Mouse (Mus musculus): ENCODE measurements around the gene Snapin.

DNA sequence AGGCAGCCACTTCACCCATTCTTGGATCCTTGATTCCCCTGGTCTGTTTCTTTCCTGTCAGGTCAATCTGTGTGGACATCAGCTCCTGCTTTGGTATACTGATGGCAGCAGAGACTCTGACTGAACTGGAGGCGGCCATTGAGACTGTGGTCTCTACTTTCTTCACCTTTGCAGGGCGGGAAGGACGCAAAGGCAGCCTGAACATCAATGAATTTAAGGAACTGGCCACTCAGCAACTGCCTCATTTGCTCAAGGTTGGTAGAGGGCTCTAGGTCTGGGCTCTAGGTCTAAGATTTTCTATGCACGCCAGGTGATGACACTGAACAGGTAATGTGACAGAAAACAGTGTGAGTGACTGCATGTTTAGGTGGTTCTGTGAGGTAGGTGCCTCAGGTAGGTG, 25.0 kb upstream of the Snapin start:
- TF ChIP-seq POLR2A (IDR thresholded peaks at IDR 0.05; ENCODE audit: borderline replicate concordance, insufficient read depth, low read length), result no peak
- TF ChIP-seq CTCF (IDR thresholded peaks at IDR 0.05; ENCODE audit: borderline replicate concordance, insufficient read depth, low read depth, low read length), result no peak
